Mouse (Mus musculus) spleen, postnatal 36 days (tissue): ENCODE results near the gene Gbp5.

Experiments
- DNase-seq, 2 experiments: peaks; one replicate each; pipeline ENCODE4 v3.0.0; 2022; ENCODE audit warnings: low spot score in 2 of 2, mixed read lengths in 1 of 2

Gbp5 gene

DNA sequence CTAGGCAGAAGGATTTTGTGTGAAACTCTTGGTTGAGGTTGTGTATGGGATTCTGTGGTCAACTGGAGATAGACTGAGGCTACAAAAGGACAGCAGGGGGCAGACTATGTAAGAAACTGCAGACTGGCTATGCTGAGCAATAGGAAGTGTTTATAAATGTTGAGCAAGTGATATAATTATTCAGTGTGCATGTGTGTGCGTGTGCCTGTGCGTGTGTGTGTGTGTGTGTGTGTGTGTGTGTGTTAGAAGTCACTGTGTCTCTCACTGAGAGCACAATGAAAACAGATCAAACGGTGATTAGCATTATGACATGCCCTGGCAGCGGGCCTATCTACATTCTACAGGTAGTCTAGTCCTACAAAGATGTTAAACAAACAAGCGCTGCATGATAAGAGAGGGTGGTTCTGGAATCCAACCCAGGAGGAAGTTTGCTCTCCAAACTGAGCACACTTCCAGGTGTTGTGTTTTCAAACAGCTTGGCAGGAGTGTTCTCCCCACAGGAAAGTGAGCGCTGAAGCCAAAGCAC lies at the start of gene Gbp5:
Gene Gbp5 (plus strand): TSS at position 443 of the 526 bp plus-strand sequence.
- peak; percentile 65 to 72 for DNase-seq

DNA sequence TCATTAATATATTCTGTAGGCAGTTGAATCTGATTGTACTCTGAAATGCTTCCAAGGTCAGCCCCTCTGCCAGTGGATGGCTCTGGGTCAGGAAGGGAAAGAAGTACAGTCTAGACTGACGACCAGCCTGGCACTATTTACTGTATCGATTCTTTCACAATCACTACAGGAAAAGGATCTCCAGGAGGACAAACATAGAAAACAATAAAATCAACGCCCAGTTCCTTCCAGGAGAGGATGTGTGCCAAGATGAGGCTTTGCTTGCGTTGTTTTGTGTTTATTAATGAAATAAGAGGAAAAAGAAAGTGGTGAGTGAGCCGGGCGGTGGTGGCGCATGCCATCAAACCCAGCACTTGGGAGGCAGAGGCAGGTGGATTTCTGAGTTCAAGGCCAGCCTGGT lies 39.6 kb upstream of the Gbp5 start:
- DNase-seq = no peak

GRCm38 (mm10) chr3:142459241-142459640 lies 34.5 kb upstream of the Gbp5 start:
- no peak for DNase-seq

DNA sequence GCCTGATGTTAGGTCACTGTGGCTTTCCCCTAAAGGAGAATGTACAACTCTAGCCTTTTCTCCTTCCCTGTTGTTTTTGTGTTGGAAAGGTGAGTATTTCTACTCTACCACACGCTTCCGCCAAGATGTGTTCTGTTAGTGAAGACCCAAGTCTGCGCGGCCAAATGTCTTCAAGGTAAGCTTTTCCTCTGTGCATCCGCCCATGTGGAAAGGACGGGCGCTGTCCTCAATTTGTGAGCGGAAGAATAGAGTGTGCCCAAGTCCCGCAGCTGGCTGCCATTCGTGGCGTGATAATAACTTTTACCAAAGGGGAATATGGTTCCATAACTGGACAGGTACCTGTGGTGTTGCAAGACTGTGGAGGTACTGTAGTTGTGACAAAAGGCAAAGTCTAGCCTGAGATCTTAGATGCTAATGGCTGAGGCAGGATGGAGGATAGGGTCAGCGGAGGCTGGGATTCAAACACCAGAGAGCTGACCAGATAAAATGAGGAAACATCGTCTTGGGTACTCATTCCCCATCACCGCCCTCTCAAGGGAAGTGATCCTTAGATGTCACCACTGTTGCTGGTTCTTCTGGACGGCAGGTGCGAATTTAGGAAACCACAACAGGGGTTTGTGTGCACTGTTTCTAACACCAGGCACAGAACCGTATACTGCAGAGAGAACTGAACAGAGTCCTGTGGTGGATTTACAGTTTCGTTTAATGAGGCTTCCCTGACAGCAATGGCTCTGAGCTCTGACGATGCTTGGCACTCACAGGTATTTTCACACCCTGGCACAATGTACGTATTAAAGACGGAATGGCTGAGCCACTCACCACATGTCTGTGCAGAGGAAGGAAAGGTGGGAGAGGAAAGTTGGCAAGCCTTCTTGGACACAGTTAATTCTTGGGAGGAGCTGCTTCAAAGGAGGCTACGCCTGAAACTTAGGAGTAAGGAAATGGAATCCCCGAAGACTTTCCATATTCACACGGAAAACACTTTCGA lies 30.7 kb upstream of the Gbp5 start:
- no peak for DNase-seq

DNA sequence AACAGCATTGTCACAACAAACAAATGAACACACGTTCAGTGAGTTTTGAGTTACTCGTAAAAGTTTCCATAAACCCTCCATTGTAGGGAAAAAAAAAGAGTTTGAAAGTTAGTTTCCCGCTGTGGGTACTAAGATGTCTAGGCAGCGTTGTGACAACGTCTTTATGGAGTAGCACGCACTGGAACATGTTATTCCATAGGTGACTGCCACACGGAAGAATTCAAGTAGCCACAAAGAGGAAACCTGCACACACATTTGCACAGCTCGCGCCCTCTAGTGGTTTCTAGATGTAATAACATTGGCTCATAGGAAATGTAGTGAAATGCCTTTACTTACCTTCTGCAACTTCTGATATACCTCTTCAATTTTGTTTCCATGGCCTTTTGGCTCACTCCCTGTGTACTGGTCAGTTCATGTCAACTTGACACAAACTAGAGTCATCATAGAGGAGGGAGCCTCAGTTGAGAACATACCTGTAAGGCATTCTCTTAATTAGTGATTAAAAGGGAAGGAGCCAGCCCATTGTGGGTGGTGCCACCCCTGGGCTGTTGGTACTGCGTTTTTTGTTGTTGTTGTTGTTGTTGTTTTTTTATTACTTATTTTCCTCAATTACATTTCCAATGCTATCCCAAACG lies 19.3 kb upstream of the Gbp5 start:
- DNase-seq = peak in 1 of 2 experiments; percentile 13

DNA sequence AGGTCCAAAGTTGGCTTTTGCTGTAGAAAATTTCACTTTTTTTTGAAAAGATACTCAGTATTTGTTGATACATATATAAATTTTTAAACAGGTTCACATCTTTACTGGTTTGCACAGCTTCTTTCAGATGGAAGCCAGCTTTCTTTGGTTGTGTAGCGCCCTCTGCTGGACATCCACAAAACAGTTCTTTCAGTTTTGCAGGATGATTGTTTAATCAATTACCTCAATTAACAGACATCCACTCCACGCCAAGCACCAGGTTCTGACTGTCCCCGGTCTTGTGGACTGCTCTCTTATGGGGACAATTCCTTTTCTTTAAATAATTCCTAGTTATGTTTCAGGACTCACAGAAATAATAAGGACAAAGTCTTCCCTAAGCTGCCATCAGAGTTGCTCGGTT lies 17.9 kb upstream of the Gbp5 start:
- peak in 1 of 2 experiments; percentile 36 for DNase-seq

- DNase-seq = no peak
These were observed 15.9 kb upstream of the Gbp5 start for GRCm38 (mm10) chr3:142477866-142478265.

- no peak for DNase-seq
These were observed 15.4 kb upstream of the Gbp5 start for GRCm38 (mm10) chr3:142478360-142478759.

DNA sequence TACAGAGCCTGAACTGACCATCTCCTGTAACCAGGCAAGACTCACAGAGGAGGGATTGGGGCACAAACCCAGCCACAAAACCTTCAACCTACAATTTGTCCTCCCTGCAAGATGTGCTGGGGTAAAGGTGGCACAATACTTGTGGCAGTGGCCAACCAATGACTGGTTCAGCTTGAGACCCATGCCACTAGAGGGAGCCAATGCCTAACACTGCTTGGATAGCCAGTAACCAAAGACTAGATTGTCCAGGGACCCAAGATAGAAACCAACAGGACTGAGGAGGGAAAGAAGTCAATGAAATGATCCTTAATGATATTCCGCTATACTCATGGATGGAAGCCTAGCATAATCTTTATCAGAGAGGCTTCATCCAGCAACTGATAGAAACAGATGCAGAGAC lies 3.3 kb upstream of the Gbp5 start:
- DNase-seq = peak; percentile 66 to 74

DNA sequence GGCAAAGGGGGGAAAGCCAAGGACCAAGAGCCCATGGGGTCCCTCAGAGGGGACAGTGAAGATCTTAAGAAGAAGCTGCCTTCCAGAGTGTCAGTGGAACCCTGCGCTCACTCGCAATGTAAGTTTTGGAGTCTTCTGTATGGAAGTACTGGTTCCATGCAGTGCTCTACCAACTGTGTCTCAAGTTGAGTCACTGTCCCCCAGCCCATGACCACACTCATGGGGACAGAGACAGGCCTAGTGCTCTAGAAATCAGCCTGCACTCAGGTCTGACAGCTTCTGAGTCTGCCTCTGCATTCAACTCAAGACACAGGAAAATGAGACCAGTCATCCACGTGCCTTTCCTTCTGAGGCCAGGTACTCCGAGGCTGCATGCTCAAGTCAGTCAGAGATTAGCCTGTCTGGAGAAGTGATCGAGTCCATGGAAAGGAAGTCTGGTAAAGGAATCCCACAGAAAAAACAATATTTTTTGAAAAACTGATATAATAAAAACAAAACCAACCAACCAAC lies 1.4 kb downstream of the Gbp5 start:
- no peak for DNase-seq

DNA sequence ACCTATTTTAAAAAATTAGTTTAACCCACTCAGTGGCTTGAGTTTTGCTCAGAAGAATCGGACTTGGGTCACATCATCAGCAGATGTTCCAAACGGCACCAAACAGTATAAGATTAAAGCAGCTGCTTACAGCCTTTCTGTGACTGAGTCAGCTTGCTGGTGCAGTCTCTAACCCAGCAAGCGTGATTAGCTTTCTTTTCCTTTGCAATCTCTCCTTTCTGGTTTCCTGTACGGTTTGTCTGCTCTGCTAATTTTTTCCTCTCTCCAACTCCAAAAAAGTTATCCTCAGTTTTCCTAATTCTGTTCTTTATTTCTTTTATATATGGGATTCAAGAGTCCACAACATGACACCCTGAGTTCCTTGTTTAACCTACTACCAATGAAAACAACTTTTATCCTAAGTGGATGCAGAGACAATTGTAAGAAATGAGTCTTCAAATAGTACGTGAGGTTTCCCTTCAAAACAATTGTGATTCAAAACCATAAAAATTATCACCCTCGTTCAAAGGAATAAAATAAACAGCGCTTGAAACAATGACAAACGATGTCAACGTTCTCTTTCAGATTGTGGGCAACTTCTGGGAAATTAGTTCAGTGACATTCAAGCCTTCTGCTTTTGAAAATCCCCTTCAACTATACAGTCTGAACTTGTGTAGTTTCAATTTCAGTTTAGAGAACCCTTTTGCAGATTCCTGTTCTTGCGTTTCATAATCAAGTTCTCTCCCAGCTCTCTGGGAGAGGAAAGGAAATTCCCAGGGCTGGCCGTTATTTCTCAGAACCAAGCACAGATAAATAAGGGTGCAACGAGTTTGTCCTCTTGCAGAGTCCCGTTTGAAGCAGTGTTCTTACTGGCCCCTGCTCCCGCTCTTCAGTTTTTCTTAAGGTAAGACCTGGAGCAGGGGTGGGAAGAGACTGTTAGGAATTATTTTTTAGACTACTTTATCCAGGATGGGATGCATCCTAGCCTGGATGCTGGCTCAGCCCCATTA lies 2.6 kb downstream of the Gbp5 start:
- peak; percentile 17 to 40 for DNase-seq

GRCm38 (mm10) chr3:142497123-142497841 lies 3.5 kb downstream of the Gbp5 start:
- peak; percentile 18 to 24 for DNase-seq

DNA sequence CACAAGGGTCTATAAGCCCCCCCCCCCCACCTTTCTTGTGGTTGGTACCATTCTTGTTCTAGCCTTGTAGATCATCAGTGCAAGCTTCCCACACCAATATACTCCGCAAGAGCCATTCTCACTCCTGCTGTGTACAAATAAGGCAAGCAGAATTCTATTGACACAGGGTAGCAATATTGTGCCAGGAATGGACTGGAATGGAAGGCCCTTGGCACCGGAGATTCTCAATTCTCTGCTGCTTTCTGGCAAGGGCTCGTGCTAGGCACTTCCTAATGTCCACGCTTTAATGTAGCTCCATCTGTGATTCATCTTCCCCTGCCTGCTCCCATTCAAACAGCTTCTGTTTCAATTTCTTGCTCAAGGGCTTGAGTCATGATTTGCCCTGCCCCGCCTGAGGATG lies 5.2 kb downstream of the Gbp5 start:
- DNase-seq = no peak

- no peak for DNase-seq
These were observed 34.3 kb downstream of the Gbp5 start for GRCm38 (mm10) chr3:142528116-142528515.

DNA sequence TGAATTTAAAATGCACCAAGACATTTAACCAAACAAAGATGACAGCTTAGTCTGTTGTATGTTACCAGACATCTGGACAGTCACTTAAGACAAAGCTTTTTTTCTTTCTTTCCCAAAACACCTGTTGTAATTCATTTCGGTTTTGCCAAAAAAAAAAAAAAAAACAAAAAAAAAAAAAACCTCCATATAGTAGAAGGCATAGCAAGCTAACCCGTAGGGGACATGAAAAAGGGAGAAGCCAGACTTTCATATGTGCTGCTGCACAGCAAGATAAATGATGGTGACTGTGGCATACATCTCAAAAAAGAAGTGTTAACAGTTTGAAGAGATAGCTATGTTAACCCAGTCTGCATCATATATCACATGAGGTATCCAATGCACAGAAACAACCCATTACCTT lies 35.8 kb downstream of the Gbp5 start:
- no peak for DNase-seq

DNA sequence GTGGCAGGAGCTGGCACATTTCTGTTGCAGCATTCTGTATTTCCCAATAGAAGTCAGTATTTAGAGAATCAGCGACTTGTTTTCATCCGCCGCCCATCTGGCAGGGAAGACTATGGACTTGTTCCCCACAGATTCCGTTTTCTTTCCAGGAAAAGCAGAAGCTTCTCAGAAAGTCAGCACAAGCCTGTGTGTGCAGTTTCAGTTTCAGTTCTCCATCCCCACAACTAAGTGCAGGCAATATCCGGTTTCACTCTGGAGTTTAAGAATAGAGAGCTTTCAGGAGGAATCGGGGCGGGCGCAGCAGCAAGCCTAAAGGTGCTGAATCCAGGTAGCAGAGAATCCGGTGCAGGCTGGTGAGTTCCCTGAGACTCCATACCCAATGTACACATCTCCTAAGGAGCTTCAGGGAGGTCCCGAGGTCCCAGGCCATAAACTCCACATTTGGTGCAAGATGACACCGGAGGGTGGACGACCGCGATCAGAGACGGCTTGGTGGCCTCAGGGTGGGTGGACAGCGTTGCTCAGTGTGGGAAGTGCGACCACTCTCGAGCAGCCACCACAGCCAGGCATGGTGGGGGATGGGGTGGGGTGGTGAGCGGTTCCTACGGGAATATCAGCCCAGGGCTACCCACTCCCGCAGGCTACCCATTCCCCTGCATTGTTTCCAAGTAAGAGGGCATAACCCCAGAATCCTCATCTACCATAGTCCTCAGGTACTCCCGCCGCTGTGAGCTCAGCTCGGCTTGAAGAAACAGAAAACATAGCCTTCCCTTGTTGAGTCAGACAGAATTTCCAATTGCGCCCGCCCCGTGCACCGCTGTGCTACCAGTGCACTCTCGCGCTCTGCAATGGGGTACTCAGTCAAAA lies 36.5 kb downstream of the Gbp5 start, which contains the start of gene Gbp7:
Gene Gbp7 (plus strand): TSS at position 256 of the 867 bp plus-strand sequence.
- peak; percentile 60 to 66 for DNase-seq

- DNase-seq = peak in 1 of 2 experiments; percentile 11
These were observed 37.8 kb downstream of the Gbp5 start for GRCm38 (mm10) chr3:142531595-142531994.

DNA sequence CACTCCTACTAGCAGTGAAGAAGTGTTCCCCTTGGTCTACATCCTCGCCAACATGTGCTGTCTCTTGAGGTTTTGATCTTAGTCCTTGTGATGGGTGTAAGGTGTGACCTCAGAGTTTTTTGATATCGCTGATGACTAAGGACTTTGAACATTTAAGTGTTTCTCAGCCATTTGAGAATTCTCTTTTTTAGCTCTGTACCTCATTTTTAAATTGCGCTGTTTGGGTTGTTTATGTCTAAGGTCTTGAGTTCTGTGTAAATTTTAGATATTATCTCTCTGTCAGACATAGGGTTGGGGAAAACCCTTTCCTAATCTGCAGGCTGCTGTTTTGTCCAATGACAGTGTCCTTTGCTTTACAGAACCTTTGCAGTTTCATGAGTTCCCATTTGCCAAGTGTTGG lies 39.4 kb downstream of the Gbp5 start:
- DNase-seq = no peak

DNA sequence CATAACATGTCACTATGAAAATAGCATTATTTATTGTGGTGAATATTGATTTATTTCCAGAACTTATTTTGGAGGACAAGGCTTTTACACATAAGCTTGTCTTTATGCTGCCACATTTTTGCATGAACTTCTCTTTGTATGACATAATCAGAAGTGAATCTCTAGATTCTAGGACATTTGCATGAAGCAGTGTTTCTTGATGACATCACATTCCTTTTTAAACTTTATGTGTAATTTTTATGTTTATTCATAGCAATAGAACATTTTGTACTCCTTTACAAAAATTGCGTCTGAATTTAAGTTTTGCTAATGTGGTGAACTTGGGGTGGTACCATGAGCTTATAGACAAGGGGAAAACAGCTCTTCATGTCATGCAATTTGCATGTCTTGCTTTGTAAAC lies 41.9 kb downstream of the Gbp5 start:
- DNase-seq = no peak
